Mouse (Mus musculus) embryonic stem cell, embryonic (primary cell): ENCODE data around the gene Gm17651.

Experiments used
- CTCF ChIA-PET, 4 experiments: fragments of 300-600 bp in 2 of 4; fragments of 350-600 bp in 2 of 4; sonication (Branson Sonifier 250); formaldehyde crosslinking; loops; one replicate each; lab custom pipeline; 2022; ENCODE audit warnings: inconsistent platforms in 2 of 4; lab: Charles Lee
- POLR2A ChIA-PET, 4 experiments: fragments of 300-600 bp in 2 of 4; fragments of 350-600 bp in 2 of 4; sonication (Branson Sonifier 250); formaldehyde crosslinking; loops; one replicate each; lab custom pipeline; 2022; ENCODE audit warnings: antibody characterized with exemption in 4 of 4, inconsistent platforms in 1 of 4; lab: Charles Lee

Gm17651 gene

DNA sequence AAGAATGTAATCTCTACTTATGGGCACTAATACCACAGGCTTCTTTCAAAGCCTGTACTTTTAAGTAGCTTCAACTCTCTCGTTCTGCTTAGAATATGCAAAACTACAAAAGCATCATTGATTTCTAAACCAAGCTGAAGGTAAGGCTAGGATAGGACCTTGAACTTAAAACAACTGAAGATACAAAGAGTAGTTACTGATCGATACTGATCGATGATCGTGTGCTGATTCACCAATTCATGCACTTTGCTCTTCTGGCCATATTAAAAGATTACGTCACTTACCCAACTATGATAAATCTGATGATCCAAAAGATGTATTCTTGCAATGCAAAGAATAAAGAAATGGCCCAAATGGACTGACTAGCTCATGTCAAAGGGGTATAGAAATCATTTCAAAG lies 20.7 kb downstream of the Gm17651 start:
- ChIA-PET POLR2A (interaction anchor here in 1 of 4 experiments (0.7 kb wide), 1 partner anchor 356 kb away, joined by 4 read pairs; the partner anchor contains the start of gene Bcl9), CTCF (interaction anchor here in 1 of 4 experiments (1.8 kb wide), 1 partner anchor 43 kb away, joined by 7 read pairs; the partner anchor contains the start of gene Chd1l)

DNA sequence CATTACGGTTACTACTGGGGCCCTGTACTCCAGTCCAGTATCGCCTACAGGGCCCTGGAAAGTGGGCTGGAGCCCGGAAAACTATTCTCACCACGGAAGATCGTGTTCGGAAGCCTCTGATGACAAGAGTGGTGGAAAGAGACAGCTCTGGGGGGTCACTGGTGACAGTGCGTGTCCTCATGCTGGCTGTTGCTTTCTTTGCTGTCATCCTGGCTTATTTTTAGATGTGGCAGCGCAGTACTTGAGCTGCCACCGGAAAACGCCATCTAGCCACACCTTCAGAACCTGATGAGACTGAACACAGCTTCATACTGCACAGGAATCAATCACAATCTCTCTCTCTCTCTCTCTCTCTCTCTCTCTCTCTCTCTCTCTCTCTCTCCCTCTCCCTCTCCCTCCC lies 22.9 kb downstream of the Gm17651 start:
- CTCF ChIA-PET: interaction anchor here in 3 of 4 experiments (0.5 to 0.7 kb wide), 4 partner anchors 41 to 357 kb away, joined by 3 to 6 read pairs (median 4); no protein-coding TSS in a partner anchor
- POLR2A ChIA-PET: no interaction called here

GRCm38 (mm10) chr3:97649469-97649868 lies 25.0 kb downstream of the Gm17651 start:
- ChIA-PET CTCF (interaction anchor here in 1 of 4 experiments (0.6 to 0.7 kb wide), 2 partner anchors 9 to 554 kb away, joined by 3 read pairs; partner anchors contain the start of gene Prkab2), POLR2A (interaction anchor here in 2 of 4 experiments (1.3 kb wide), 2 partner anchors 8 to 32 kb away, joined by 3 read pairs; partner anchors contain the start of gene Prkab2 (in 1 of the 2))

- ChIA-PET POLR2A (interaction anchor here in 2 of 4 experiments (1.3 kb wide), 2 partner anchors 8 to 31 kb away, joined by 3 read pairs; partner anchors contain the start of gene Prkab2 (in 1 of the 2)), CTCF (interaction anchor here in 1 of 4 experiments (0.6 to 0.7 kb wide), 2 partner anchors 9 to 554 kb away, joined by 3 read pairs; partner anchors contain the start of gene Prkab2)
Observed at GRCm38 (mm10) chr3:97649022-97649421, 25.5 kb downstream of the Gm17651 start.

- POLR2A ChIA-PET: interaction anchor here in 1 of 4 experiments (1.3 kb wide), 1 partner anchor 9 kb away, joined by 3 read pairs; the partner anchor contains the start of gene Prkab2
- CTCF ChIA-PET: interaction anchor here in 1 of 4 experiments (0.5 kb wide), 1 partner anchor 485 kb away, joined by 9 read pairs; no protein-coding TSS in a partner anchor
Observed at GRCm38 (mm10) chr3:97648518-97648917, 26.0 kb downstream of the Gm17651 start.

DNA sequence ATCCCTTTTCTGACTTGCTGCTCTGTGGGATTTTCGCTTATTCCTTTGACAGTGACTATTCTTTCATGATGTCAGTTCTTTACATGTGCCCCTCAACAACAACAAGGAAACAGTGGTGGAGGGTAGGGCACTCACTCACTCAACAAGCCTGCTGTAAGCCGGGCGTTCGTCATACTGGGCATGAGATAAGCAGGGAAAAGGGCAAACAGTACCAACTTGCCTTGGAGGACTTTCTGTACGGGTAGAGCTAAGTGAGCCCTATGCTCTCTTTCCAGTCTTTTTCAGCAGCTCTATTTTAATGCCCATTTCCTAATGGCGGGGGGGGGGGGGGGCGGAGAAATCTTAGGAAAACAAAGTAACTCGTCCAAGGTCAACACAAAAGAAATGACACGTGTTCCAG lies 32.5 kb downstream of the Gm17651 start:
- POLR2A ChIA-PET: interaction anchor here in 2 of 4 experiments (0.6 to 0.7 kb wide), 2 partner anchors 617 to 1838 kb away, joined by 5 to 7 read pairs; no protein-coding TSS in a partner anchor
- CTCF ChIA-PET: no interaction called here

DNA sequence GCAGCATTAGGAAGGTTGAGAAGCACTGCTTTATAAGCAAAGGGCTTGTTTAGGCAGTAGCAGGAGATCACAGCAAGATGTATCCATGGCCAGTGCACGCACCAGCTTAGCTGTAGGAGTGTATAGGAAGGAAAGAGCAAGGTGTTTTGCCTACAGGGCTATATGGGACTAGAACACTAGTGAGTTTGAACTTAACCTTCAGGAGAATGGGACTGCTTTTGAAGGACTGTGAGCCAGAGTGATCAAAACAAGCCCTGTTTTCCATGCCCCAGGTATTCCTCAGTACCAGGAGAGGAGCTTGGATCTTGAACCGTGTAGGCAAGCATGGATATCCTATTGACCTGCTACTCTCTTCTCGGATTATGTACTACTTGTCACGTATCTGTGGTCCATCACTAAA lies 33.1 kb downstream of the Gm17651 start:
- ChIA-PET CTCF (no interaction called here), POLR2A (no interaction called here)

- CTCF ChIA-PET: no interaction called here
- POLR2A ChIA-PET: no interaction called here
Observed at GRCm38 (mm10) chr3:97634288-97634761, 40.2 kb downstream of the Gm17651 start.

- POLR2A ChIA-PET: interaction anchor here in 1 of 4 experiments (2.0 kb wide), 1 partner anchor 23 kb away, joined by 5 read pairs; the partner anchor contains the start of gene Chd1l
- CTCF ChIA-PET: no interaction called here
Observed at GRCm38 (mm10) chr3:97633456-97633855, 41.0 kb downstream of the Gm17651 start.

- POLR2A ChIA-PET: interaction anchor here in 1 of 4 experiments (2.0 kb wide), 1 partner anchor 21 kb away, joined by 5 read pairs; the partner anchor contains the start of gene Chd1l
- CTCF ChIA-PET: interaction anchor here in 1 of 4 experiments (0.9 kb wide), 1 partner anchor 21 kb away, joined by 3 read pairs; the partner anchor contains the start of gene Chd1l
Observed at GRCm38 (mm10) chr3:97631258-97631860, 43.1 kb downstream of the Gm17651 start.

DNA sequence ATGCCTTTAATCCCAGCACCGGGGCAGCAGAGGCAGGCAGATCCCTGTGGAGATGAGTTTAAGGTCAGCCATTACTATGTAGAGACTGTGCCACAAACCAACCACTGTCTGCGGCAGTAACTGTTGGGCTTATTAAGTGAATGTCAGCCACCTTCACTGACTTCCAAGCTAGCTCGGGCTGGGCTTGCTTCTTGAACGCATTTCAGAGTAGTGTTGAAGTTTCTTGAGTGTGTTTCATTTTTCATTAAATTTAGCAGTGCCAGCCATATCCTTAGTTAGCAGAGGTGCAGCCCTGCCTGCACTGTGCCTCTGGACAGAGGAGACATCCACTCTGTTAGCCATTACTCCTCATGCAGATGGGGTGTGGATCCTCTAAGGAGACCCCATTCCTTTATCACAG lies 43.7 kb downstream of the Gm17651 start:
- ChIA-PET CTCF (no interaction called here), POLR2A (no interaction called here)

GRCm38 (mm10) chr3:97629941-97630340 lies 44.6 kb downstream of the Gm17651 start:
- CTCF ChIA-PET: interaction anchor here in 2 of 4 experiments (2.2 to 2.7 kb wide), 2 partner anchors 20 kb away, joined by 8 to 11 read pairs; partner anchors contain the start of gene Chd1l (in 2 of the 2)

GRCm38 (mm10) chr3:97628391-97629001 lies 46.0 kb downstream of the Gm17651 start, which contains the start of gene Fmo5:
Gene Fmo5, plus strand, starts transcription at chr3:97628804.
- CTCF ChIA-PET: interaction anchor here (0.8 to 2.7 kb wide), 5 partner anchors 18 to 53 kb away, joined by 3 to 11 read pairs (median 5); partner anchors contain the start of gene Chd1l (in 4 of the 4)
- POLR2A ChIA-PET: interaction anchor here in 3 of 4 experiments (1.0 to 1.9 kb wide), 10 partner anchors 9 to 171 kb away, joined by 3 to 7 read pairs (median 3); partner anchors contain the start of gene Chd1l (in 1 of the 3)

More at GRCm38 (mm10) chr3:97629941-97630340, 44.6 kb downstream of the Gm17651 start:
- POLR2A ChIA-PET: interaction anchor here in 2 of 4 experiments (0.7 to 1.0 kb wide), 3 partner anchors 56 to 1626 kb away, joined by 3 to 5 read pairs (median 3); no protein-coding TSS in a partner anchor

DNA sequence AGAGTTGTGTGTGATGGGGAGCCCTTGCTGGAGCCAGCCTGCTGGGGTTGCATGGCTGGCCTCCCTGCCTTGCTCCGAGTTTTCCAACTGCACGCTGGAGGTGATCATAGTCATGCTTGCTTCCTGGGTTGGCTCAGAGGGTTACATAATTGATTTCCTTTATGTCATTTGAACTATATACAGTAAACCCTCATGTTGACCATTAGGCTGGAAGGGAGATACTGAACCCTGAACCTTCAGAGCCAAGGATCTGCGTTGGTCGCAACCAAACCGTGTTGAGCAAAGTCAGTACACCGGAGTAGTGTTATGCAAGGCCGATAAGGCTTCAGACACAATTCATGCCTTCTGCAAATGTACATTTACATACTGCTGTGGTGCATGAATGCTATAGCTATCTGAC lies 46.6 kb downstream of the Gm17651 start:
- ChIA-PET POLR2A (interaction anchor here in 2 of 4 experiments (1.0 to 1.9 kb wide), 7 partner anchors 9 to 171 kb away, joined by 3 to 7 read pairs (median 4); partner anchors contain the start of gene Chd1l (in 1 of the 2)), CTCF (interaction anchor here in 2 of 4 experiments (1.4 to 2.7 kb wide), 3 partner anchors 18 to 54 kb away, joined by 3 to 11 read pairs (median 8); partner anchors contain the start of gene Chd1l (in 2 of the 2))

DNA sequence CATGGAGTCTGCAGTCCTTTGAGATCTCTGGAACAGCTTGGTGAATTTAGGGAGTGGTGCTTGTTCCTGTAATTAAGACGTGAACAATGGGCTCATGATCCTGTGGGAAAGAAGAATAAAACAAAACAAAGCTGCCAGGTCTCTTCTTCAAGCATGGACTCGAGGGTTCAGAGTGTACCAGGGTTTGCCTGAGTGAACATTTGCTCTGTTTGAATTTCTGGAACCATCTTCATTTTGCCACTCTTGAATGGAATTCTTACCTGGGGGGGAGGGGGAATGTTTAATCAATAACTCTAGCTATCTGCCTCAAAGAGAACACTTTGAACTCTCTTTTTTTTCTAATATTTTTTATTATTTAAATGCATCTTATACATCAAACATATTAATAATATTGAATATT lies 49.9 kb downstream of the Gm17651 start:
- CTCF ChIA-PET: interaction anchor here in 2 of 4 experiments (0.7 to 1.0 kb wide), 2 partner anchors 14 to 15 kb away, joined by 3 to 4 read pairs; partner anchors contain the start of gene Chd1l (in 2 of the 2)
- POLR2A ChIA-PET: interaction anchor here in 3 of 4 experiments (0.9 to 1.0 kb wide), 3 partner anchors 14 to 34 kb away, joined by 4 read pairs; partner anchors contain the start of genes Chd1l (in 2 of the 3) and Prkab2 (in 1 of the 3)
